Mouse (Mus musculus): ENCODE data around the gene Nptx1. TPM values are rescaled to one million over a fixed set of nuclear protein-coding genes. Genes with fewer than 3 reads are reported as not detected.

The Nptx1 gene
- polyA plus RNA-seq, 1 experiment from 2014 or later, result 1.4 TPM

- H3K4me1 ChIP-seq (ENCODE audit: insufficient read depth), result peaks cover 16% of the 10 kb centered on the region
- no peak overlapping the region; the same call in 1 of the 2 replicates for H3K9ac ChIP-seq
- H3K9me3 ChIP-seq (ENCODE audit: low read depth, low read length), result no peaks in the 10 kb centered on the region
- ATAC-seq (ENCODE audit: insufficient read depth) (peak; percentile 45; the same call in 1 of the 2 replicates), DNase-seq (peak; percentile 34)
- H3K36me3 ChIP-seq (ENCODE audit: insufficient read depth), result no peaks in the 10 kb centered on the region
- no peak overlapping the region for H3K4me2 ChIP-seq
- WGBS, result 16% methylated on average over 9 of the region's 9 CpGs
- H3K4me3 ChIP-seq (ENCODE audit: low read depth, low read length), result no peak overlapping the region
- H3K27ac ChIP-seq (ENCODE audit: low read depth), result no peak overlapping the region
- no peak for TF ChIP-seq CTCF (IDR thresholded peaks at IDR 0.05; ENCODE audit: low read depth)
- H3K27me3 ChIP-seq (ENCODE audit: insufficient read depth, low read length), result 0 out of 2 replicates have a peak, but pooled peaks cover 3% of the 10 kb centered on the region
Observed at GRCm38 (mm10) chr11:119558870-119559610, 11.5 kb upstream of the Nptx1 start.

GRCm38 (mm10) chr11:119557940-119558869 is 10.7 kb upstream of the Nptx1 start:
- no peak for DNase-seq
- Histone ChIP-seq H3K4me3 (ENCODE audit: low read depth, low read length) (no peak overlapping the region), H3K4me2 (no peak overlapping the region), H3K27me3 (ENCODE audit: insufficient read depth, low read length) (no peaks in the 10 kb centered on the region), H3K36me3 (ENCODE audit: insufficient read depth) (no peaks in the 10 kb centered on the region), H3K27ac (ENCODE audit: low read depth) (no peak overlapping the region), H3K9me3 (ENCODE audit: low read depth, low read length) (no peaks in the 10 kb centered on the region), H3K4me1 (ENCODE audit: insufficient read depth) (peaks cover 16% of the 10 kb centered on the region), H3K9ac (no peak overlapping the region)
- no peak for TF ChIP-seq CTCF (IDR thresholded peaks at IDR 0.05; ENCODE audit: low read depth)
- WGBS, result 25% methylated on average over 16 of the region's 17 CpGs
- ATAC-seq (ENCODE audit: insufficient read depth), result no peak; the same call in 1 of the 2 replicates

- Histone ChIP-seq H3K9me3 (ENCODE audit: low read depth, low read length) (no peaks in the 10 kb centered on the region), H3K4me2 (no peak overlapping the region), H3K4me3 (ENCODE audit: low read depth, low read length) (no peak overlapping the region), H3K27ac (ENCODE audit: low read depth) (peak overlapping the region; percentile 83), H3K36me3 (ENCODE audit: insufficient read depth) (no peaks in the 10 kb centered on the region), H3K27me3 (ENCODE audit: insufficient read depth, low read length) (peaks cover 9% of the 10 kb centered on the region), H3K4me1 (ENCODE audit: insufficient read depth) (peaks cover 25% of the 10 kb centered on the region), H3K9ac (no peak overlapping the region)
- WGBS, result 58% methylated on average over 7 of the region's 7 CpGs
- DNase-seq (peak; percentile 52), ATAC-seq (ENCODE audit: insufficient read depth) (no peak)
- TF ChIP-seq CTCF (IDR thresholded peaks at IDR 0.05; ENCODE audit: low read depth), result no peak
Observed at GRCm38 (mm10) chr11:119555170-119555569, 7.6 kb upstream of the Nptx1 start.

GRCm38 (mm10) chr11:119554706-119555105 is 7.2 kb upstream of the Nptx1 start:
- H3K9me3 ChIP-seq (ENCODE audit: low read depth, low read length), result no peaks in the 10 kb centered on the region
- DNase-seq (peak; percentile 19), ATAC-seq (ENCODE audit: insufficient read depth) (no peak)
- TF ChIP-seq CTCF (IDR thresholded peaks at IDR 0.05; ENCODE audit: low read depth), result no peak
- H3K4me2 ChIP-seq, result no peak overlapping the region
- no peak overlapping the region for H3K9ac ChIP-seq
- no peaks in the 10 kb centered on the region for H3K36me3 ChIP-seq (ENCODE audit: insufficient read depth)
- H3K27ac ChIP-seq (ENCODE audit: low read depth), result peak overlapping the region; percentile 83; the same call in 1 of the 2 replicates
- no peak overlapping the region for H3K4me3 ChIP-seq (ENCODE audit: low read depth, low read length)
- peaks cover 25% of the 10 kb centered on the region for H3K4me1 ChIP-seq (ENCODE audit: insufficient read depth)
- 55% methylated on average over 7 of the region's 7 CpGs for WGBS
- H3K27me3 ChIP-seq (ENCODE audit: insufficient read depth, low read length), result peaks cover 14% of the 10 kb centered on the region

- H3K27ac ChIP-seq (ENCODE audit: low read depth), result peak overlapping the region; percentile 73; the same call in 1 of the 2 replicates
- H3K36me3 ChIP-seq (ENCODE audit: insufficient read depth), result no peaks in the 10 kb centered on the region
- no peaks in the 10 kb centered on the region for H3K9me3 ChIP-seq (ENCODE audit: low read depth, low read length)
- no peak overlapping the region; the same call in 1 of the 2 replicates for H3K9ac ChIP-seq
- peak; percentile 72 for DNase-seq
- peaks cover 20% of the 10 kb centered on the region for H3K4me1 ChIP-seq (ENCODE audit: insufficient read depth)
- no peak overlapping the region for H3K4me3 ChIP-seq (ENCODE audit: low read depth, low read length)
- whole genome bisulfite sequencing, result 36% methylated on average over 9 of the region's 9 CpGs
- peak; percentile 59; the same call in 1 of the 2 replicates for ATAC-seq (ENCODE audit: insufficient read depth)
- H3K27me3 ChIP-seq (ENCODE audit: insufficient read depth, low read length), result peaks cover 29% of the 10 kb centered on the region
- H3K4me2 ChIP-seq, result no peak overlapping the region
- no peak for TF ChIP-seq CTCF (IDR thresholded peaks at IDR 0.05; ENCODE audit: low read depth)
Observed at GRCm38 (mm10) chr11:119552902-119553802, 5.6 kb upstream of the Nptx1 start.

GRCm38 (mm10) chr11:119552301-119552700 is 4.7 kb upstream of the Nptx1 start:
- no peak for TF ChIP-seq CTCF (IDR thresholded peaks at IDR 0.05; ENCODE audit: low read depth)
- Histone ChIP-seq H3K9ac (no peak overlapping the region; the same call in 1 of the 2 replicates), H3K4me1 (ENCODE audit: insufficient read depth) (peaks cover 17% of the 10 kb centered on the region), H3K4me2 (no peak overlapping the region), H3K4me3 (ENCODE audit: low read depth, low read length) (no peak overlapping the region), H3K36me3 (ENCODE audit: insufficient read depth) (no peaks in the 10 kb centered on the region), H3K27me3 (ENCODE audit: insufficient read depth, low read length) (peaks cover 38% of the 10 kb centered on the region), H3K27ac (ENCODE audit: low read depth) (peak overlapping the region; percentile 73; the same call in 1 of the 2 replicates), H3K9me3 (ENCODE audit: low read depth, low read length) (no peaks in the 10 kb centered on the region)
- WGBS, result 24% methylated on average over 1 of the region's 1 CpGs
- DNase-seq, result peak; percentile 36
- no peak for ATAC-seq (ENCODE audit: insufficient read depth)

Measured in lung, embryonic 14.5 days (tissue).